Mouse (Mus musculus): ENCODE data around the gene H2-M3. TPM values are rescaled to one million over a fixed set of nuclear protein-coding genes. Genes with fewer than 3 reads are reported as not detected.

H2-M3 gene
- 56.5 to 62.1 TPM (median 57.9 TPM) in 4 replicates for total RNA-seq (2023)

DNA sequence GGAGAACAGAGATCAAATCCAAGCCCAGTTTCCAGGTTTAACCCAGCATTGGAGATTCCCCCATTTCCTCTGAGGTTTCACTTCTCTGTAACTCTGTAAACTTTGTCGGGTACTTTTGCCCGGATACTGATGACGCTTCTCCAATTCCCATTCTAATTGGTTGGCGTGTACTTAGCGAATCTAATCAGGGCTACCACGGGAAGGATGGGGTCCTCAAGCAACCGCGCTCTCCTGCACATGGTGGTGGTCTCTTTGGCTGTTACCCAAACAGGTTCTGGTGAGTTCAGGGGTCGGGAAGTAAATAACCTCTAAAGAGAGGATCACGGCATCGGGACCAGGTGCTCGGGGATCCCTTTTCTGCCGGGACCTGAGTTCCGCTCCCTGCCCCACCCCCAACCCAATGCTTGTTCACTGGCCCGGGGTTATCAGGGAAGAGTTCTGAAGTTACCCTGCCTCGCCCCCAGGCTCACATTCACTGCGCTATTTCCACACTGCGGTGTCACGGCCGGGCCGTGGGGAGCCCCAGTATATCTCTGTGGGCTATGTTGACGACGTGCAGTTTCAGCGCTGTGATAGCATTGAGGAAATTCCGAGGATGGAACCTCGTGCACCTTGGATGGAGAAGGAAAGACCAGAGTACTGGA lies at the start of gene H2-M3:
Gene H2-M3 (plus strand): TSS at position 163 of the 644 bp plus-strand sequence.

GRCm38 (mm10) chr17:37237230-37237629 lies 32.8 kb upstream of the H2-M3 start, which contains the start of gene Olfr97:
Gene Olfr97 (minus strand): TSS chr17:37237330.

DNA sequence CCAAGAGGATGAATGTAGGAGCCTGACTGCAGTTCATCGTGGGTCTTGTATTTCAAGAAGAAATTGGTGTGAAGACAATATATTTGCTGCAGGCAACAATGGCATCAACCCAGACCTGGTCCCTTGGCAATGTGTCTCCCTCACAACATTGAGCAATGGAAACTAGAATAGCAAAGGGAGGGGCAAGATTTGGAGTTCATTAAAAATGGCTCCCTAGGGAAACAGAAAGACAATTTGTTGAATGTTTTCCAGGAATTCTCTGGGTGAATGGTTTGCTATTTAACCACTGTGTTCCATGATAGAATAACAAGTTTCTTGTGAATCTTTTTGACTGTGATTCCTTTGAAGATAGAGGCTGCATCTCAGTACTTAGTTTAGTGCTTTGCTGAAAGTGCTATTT lies 6.4 kb upstream of the H2-M3 start, which contains the start of gene Olfr98:
Gene Olfr98 (minus strand): TSS at position 124 of the 400 bp plus-strand sequence.

DNA sequence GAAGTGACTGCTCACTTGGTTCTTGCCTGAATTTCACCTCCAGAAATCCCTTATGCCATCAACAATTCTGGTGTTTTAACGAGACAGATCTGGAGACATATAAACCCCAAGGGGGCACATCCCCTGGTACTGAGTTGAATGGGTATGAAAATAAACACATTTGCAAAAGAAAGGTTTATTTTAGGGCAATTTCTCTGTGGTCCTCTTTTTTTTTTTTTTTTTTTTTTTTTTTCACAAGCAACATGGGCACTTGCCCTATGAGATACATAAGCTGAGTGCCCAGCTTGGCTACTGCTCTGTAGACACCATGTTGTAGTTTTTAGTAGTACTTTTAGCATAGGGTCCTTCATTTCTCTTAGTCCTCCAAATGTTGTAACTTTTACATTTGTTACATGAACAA lies 13.3 kb downstream of the H2-M3 start, which contains the start of gene Olfr99:
Gene Olfr99 (minus strand): TSS at position 101 of the 400 bp plus-strand sequence.

DNA sequence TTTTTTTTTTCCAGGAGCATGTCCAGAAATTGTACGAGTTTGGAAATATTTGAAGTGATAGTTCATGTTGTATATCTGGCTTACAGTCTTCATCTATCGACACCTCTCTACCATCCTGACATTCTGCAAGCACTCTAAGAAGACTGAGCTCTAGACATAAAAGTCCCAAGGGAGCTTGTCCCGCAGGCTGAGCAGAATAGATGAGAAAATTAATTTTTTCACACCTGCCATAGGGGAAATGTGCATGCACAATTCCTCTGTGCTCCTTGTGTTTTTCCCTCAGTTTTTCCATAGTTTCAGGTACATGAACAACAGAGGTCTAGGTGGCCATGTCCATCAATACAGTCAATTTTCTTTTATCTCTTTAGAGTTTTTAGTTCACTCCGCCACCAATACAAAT lies 34.2 kb downstream of the H2-M3 start, which contains the start of gene Olfr101:
Gene Olfr101 (minus strand): TSS at position 101 of the 400 bp plus-strand sequence.

DNA sequence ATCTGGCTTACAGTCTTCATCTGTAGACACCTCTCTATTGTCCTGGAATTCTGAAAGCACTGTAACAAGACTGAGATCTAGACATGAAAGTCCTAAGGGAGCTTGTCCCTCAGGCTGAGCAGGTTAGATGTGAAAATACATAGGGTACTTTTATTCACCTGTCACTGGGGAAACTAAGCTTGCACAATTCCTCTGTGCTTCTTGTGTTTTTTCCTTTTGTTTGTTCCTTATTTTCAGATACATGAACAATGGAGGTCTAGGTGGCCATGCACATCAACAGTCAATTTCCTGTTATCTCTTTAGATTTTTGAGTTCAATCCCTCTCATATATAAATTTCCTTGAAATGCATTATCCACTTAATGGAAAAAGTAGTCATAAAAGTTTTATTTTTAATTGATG lies 46.9 kb downstream of the H2-M3 start, which contains the start of gene Olfr102:
Gene Olfr102 (minus strand): TSS at position 101 of the 400 bp plus-strand sequence.

Other genes with a start within 250 kb of the H2-M3 start
- gene Mog, start 246.8 kb upstream of the H2-M3 start, total RNA-seq (2023) = not detected in 4 replicates
- 63.3 to 72.7 TPM (median 66.7 TPM) in 4 replicates for gene Gabbr1, start 224.3 kb upstream of the H2-M3 start, total RNA-seq (2023)
- gene Olfr90, start 181.7 kb upstream of the H2-M3 start, total RNA-seq (2023) = 0.21 TPM in 1 of 4 replicates, not detected in the others
- not detected in 4 replicates for gene Olfr91, start 171.9 kb upstream of the H2-M3 start, total RNA-seq (2023)
- gene Olfr92, start 150.1 kb upstream of the H2-M3 start, total RNA-seq (2023) = not detected in 4 replicates
- gene Olfr93, start 108.7 kb upstream of the H2-M3 start, total RNA-seq (2023) = not detected in 4 replicates
- 0.89 TPM in 1 of 4 replicates, not detected in the others for gene Ubd, start 76.3 kb upstream of the H2-M3 start, total RNA-seq (2023)
- gene Olfr94, start 69.2 kb upstream of the H2-M3 start, total RNA-seq (2023) = not detected in 4 replicates
- not detected in 4 replicates for gene Olfr95, start 57.1 kb upstream of the H2-M3 start, total RNA-seq (2023)
- not detected in 4 replicates for gene Olfr96, start 50.1 kb upstream of the H2-M3 start, total RNA-seq (2023)
- not detected in 4 replicates for gene Olfr97, start 32.9 kb upstream of the H2-M3 start, total RNA-seq (2023)
- not detected in 4 replicates for gene Olfr98, start 6.5 kb upstream of the H2-M3 start, total RNA-seq (2023)
- gene Olfr99, start 13.2 kb downstream of the H2-M3 start, total RNA-seq (2023) = not detected in 4 replicates
- gene Olfr101, start 34.1 kb downstream of the H2-M3 start, total RNA-seq (2023) = not detected in 4 replicates
- not detected in 4 replicates for gene Olfr102, start 46.8 kb downstream of the H2-M3 start, total RNA-seq (2023)
- gene Olfr103, start 69.5 kb downstream of the H2-M3 start, total RNA-seq (2023) = not detected in 4 replicates
- not detected in 4 replicates for gene Olfr104-ps, start 89.4 kb downstream of the H2-M3 start, total RNA-seq (2023)
- not detected in 4 replicates for gene Olfr105-ps, start 108.8 kb downstream of the H2-M3 start, total RNA-seq (2023)
- gene Olfr106-ps, start 120.2 kb downstream of the H2-M3 start, total RNA-seq (2023) = not detected in 4 replicates
- 0.15 TPM in 1 of 4 replicates, not detected in the others for gene Olfr107, start 129.0 kb downstream of the H2-M3 start, total RNA-seq (2023)
- gene Olfr108, start 175.3 kb downstream of the H2-M3 start, total RNA-seq (2023) = not detected in 4 replicates
- not detected in 4 replicates for gene Olfr109, start 188.7 kb downstream of the H2-M3 start, total RNA-seq (2023)
- not detected in 4 replicates for gene H2-M2, start 213.3 kb downstream of the H2-M3 start, total RNA-seq (2023)
- gene Olfr110, start 222.2 kb downstream of the H2-M3 start, total RNA-seq (2023) = not detected in 4 replicates
- gene Olfr111, start 237.8 kb downstream of the H2-M3 start, total RNA-seq (2023) = not detected in 4 replicates